Mouse (Mus musculus): ENCODE results near the gene Zfp790.
"Not testable (repeated sequence)": the region's sequence is repeated elsewhere in the genome, so short reads cannot be mapped to it uniquely, and the experiment has no call there.

Gene Zfp790

GRCm38 (mm10) chr7:29844616-29845015 lies 28.7 kb downstream of the Zfp790 start:
- no peak for DNase-seq

- no peak for DNase-seq
Measured at GRCm38 (mm10) chr7:29852831-29853218, 36.9 kb downstream of the Zfp790 start.

- peak; percentile 78 to 84 for DNase-seq
Measured at GRCm38 (mm10) chr7:29853219-29853842, 37.4 kb downstream of the Zfp790 start, which contains the start of gene Zfp940. Gene Zfp940, minus strand, starts transcription at chr7:29853669.

- DNase-seq: peak; percentile 90
Measured at GRCm38 (mm10) chr7:29859532-29860517, 43.9 kb downstream of the Zfp790 start, which contains the start of gene Zfp420. Gene Zfp420, plus strand, starts transcription at chr7:29859979.

- no peak for DNase-seq
Measured at GRCm38 (mm10) chr7:29861660-29862059, 45.7 kb downstream of the Zfp790 start.

- DNase-seq: no peak
Measured at GRCm38 (mm10) chr7:29874256-29874655, 58.3 kb downstream of the Zfp790 start.

- DNase-seq: not testable (repeated sequence)
Measured at GRCm38 (mm10) chr7:29877561-29877960, 61.6 kb downstream of the Zfp790 start.

GRCm38 (mm10) chr7:29880056-29880455 lies 64.1 kb downstream of the Zfp790 start:
- no peak for DNase-seq
